Mouse (Mus musculus): ENCODE measurements around the gene Slc25a12. TPM values are rescaled to one million over a fixed set of nuclear protein-coding genes. Genes with fewer than 3 reads are reported as not detected.

The Slc25a12 gene
- total RNA-seq, 1 experiment from 2014 or later = 37.1 TPM

- ATAC-seq (replicated peaks; ENCODE audit: insufficient number of reproducible peaks, low FRiP score, low TSS enrichment, poor library complexity, severe bottlenecking) = no peak
Measured at GRCm38 (mm10) chr2:71229603-71230002, 137.9 kb downstream of the Slc25a12 start.

- no peak for ATAC-seq (replicated peaks; ENCODE audit: insufficient number of reproducible peaks, low FRiP score, low TSS enrichment, poor library complexity, severe bottlenecking)
Measured at GRCm38 (mm10) chr2:71227398-71227797, 140.2 kb downstream of the Slc25a12 start.

Other genes starting within 250 kb of the Slc25a12 start
- gene Cybrd1, start 249.8 kb downstream of the Slc25a12 start, total RNA-seq (2017) = 0.19 TPM in 1 of 3 replicates, not detected in the others
- 121 to 141 TPM (median 135 TPM) in 3 replicates for gene Dync1i2, start 156.0 kb downstream of the Slc25a12 start, total RNA-seq (2017)
- 67.0 to 78.5 TPM (median 73.6 TPM) in 3 replicates for gene Hat1, start 21.2 kb upstream of the Slc25a12 start, total RNA-seq (2017)
- 5.3 to 12.0 TPM (median 5.9 TPM) in 3 replicates for gene Metap1d, start 85.5 kb upstream of the Slc25a12 start, total RNA-seq (2017)
- gene Dlx1, start 160.4 kb upstream of the Slc25a12 start, total RNA-seq (2017) = not detected in 3 replicates
- 0.53 TPM in 1 of 3 replicates, not detected in the others for gene Dlx2, start 179.0 kb upstream of the Slc25a12 start, total RNA-seq (2017)

Data from monocyte, adult 5-6 weeks (primary cell).